Mouse (Mus musculus): ENCODE data around the gene Ndufaf2.

The Ndufaf2 gene

DNA sequence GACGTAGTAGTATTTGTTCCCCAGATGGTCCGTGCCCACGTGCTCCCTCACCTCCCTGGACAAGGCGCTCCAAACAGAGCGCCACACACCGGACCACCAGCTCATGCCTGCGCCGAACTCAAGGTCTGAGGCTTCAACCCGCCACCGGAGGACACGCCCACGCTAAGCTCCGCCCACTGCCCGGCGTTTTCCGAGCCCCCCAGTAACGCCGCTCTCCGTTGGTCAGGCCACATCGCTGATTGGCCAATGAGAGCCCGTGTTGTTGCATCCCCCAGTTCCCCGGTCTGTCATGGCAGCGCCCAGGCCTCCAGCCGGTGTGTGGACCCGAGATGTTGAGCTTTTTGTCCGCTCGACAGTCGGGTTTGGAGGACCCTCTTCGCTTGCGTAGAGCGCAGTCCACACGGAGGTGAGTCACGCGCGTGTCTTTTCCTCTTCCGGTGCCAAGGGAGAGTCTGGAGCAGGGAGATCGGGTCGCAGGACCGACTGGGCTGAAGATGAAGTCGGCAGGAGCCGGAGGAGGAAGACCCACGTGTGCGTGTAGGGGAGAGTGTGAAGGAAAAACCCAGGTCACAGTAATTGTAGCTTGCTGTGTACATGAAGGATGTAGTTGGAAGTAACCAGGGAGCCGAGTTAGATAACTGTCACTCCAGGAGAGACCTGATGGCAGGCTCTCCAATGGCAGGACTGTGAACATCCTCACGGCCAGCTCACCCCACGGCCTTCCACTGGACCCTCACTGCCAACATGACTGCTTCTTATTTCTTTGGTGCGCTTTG lies at the start of gene Ndufaf2, which contains the start of gene Ercc8:
Gene Ndufaf2, minus strand, starts transcription at position 159 of the 776 bp plus-strand sequence.
Gene Ercc8, plus strand, starts transcription at position 267 of the 776 bp plus-strand sequence.
- DNase-seq = peak; percentile 98

DNA sequence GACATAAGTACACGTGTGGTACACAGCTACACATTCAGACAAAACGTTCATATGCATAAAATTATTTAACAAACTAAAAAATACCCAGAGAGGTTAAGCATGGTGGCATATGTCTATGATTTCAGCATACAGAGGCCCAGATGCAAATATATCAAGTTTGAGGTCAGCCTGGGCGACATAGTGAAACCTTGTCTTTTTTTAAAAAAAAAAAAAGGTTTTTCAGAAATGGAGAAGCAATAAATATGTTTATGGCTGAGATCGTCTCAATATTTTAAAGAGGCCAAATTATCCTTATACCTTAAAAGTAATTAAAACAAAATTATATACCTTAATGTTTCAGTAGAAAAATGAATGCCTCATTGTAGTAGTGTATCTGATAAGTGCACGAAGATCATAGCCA lies 49.7 kb upstream of the Ndufaf2 start:
- no peak for DNase-seq

DNA sequence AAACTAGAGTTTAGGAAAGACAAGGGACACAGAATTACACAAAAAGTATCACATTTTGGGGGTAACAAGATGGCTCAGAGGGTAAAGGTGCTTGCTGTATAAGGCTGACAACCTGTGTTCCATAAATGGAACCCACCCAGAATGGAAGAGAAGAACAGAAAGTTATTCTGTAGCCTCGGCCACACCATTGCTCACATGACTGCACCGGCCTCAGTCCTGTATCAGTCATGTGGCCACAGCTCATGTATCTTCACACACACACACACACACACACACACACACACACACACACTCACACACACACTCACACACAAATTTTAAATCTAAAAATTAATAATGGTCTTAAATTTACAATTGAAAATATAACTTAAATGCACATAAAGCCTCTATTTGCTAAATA lies 49.0 kb upstream of the Ndufaf2 start:
- no peak for DNase-seq

DNA sequence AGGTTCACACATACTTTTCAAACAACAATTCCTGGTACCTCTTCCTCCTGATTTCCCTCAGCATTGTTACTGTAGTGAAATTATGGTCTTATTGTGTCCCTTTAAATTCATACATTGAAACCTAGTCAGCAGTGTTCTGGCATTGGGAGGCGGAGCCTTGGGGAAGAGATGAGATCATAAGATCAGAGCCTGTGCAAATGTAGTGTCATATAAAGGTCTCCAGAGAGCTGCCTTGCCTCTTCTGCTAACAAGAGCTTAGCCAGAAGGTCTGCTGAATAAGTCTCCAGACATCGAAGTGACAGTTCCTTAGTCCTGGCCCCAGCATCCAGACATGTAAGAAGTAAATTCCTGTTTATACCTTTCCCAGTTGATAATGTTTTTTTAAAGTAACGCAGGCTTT lies 46.4 kb upstream of the Ndufaf2 start:
- no peak for DNase-seq

DNA sequence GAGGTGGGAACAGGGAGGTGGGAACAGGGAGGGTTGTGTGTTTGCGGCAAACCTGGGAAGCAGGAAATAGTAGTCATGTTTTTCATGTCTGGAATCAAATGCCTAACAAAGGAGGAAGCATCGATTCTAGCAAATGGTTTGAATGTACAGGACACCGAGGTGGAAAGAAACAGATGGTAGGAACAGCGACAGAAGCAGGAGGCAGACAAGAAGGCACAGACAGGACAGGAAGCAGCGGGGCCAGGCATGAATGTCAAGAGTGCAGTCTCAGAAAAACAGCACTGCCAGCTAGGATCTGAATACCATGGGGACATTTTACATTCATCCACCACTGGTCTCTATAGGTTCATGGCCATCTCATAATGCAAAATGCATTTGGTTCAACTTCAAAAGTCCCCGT lies 37.1 kb upstream of the Ndufaf2 start:
- DNase-seq = no peak

DNA sequence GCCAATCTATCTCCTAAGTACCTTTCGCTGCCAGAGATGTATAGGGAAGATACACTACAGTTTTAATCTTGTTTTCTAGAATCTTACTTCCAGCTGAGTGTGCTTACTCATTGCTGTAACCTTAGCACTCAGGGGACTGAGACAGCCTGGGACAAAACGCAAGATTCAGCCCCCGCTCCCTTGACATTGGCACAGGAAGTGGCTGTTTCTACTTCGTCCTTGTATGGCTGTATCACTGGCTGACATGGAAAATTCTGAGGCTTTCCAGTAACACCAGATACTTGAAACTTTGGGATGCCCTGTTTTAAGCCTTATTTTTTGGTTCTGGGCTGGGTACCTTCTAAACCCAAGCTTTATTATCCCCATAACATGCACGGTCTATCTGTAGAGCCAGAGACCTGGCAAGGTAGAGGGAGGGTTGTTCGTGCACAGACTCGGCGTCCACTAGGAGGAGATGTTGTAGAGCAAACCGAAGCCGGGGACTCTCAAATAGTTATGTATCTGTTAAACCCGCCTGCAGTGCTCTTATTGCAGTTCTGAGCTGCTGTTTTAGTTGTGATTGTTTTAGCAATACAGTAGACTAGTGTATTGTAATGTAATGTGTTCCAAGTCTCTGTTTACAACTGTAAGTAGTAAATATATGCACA lies 32.8 kb upstream of the Ndufaf2 start:
- DNase-seq = peak; percentile 76 to 77

DNA sequence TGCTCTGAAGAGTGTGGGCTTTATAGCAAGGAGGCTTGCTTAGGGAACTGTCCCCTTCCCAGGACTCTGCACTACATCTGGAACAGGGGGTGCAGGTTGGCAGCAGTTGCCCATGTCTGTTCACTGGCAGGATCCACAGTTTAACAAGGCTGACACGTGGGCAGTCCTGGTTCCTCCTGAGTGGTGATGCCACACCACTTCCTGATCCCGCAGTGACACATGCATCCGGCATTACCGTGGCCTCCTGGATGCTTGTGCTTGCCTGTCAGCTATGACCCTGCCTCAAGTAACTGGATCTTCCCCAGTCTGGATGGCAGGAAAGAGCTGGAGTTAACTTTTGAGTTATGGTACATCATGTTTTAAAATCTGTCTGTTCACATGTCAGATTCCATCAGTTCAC lies 29.6 kb upstream of the Ndufaf2 start:
- DNase-seq = peak in 1 of 2 experiments; percentile 42

DNA sequence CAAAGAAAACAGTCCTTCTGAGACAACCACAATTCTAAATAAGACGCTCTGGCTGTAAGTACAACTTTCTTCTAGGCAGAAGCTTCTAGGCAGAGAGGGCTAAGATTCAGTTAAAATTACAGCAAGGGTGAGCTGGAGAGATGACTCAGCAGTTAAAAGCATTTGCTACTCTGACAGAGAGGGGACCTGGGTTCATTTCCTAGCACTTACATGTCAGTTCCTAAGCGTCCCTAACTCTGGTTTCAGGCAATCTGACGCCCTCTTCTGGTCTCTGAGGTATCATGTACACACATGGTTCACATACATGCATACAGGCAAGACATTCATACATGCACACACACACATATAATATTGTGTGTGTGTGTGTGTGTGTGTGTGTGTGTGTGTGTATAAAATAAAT lies 27.1 kb upstream of the Ndufaf2 start:
- DNase-seq = no peak

DNA sequence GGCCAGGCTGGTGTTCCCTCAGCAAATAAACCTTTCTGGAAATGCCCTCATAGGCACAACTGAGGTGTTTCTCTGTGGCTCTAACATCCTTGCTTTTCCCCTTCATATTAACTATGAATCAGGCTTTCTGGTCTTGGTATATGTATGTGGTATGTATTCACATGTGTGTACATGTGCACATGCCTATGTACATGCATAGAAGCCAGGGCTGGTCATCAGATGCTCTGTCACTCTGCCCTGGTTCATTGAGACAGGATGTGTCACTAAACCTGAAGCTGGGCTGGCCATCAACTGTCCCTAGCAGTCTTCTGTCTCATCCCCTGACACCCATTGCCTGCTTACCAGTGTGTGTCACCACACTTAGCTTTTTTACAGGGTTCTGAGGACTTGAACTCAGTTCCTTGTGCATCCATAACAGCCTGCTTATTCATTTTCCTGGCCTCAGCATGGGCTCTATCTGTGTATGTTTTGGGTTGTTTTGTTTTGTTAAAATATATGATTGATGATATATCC lies 26.4 kb upstream of the Ndufaf2 start:
- DNase-seq = no peak

DNA sequence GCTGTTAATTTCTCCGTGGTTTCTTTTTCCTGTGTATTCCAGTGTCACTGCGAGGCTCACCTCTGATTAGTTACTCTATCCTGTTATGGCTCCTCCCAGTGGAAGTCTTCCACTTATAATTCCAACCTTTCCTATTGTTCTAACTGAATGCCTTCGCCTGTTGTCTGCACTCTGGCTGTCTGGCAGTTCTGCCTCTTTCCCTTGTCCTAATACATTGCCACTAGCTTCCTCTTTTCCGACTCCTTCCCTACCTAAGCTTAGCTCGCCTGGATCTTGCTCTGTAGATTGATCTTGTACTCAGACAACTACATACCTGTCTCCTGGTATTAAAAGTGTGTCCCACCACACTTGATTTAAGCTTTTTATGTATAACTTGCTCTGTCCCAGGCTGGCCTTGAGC lies 22.4 kb upstream of the Ndufaf2 start:
- no peak for DNase-seq

DNA sequence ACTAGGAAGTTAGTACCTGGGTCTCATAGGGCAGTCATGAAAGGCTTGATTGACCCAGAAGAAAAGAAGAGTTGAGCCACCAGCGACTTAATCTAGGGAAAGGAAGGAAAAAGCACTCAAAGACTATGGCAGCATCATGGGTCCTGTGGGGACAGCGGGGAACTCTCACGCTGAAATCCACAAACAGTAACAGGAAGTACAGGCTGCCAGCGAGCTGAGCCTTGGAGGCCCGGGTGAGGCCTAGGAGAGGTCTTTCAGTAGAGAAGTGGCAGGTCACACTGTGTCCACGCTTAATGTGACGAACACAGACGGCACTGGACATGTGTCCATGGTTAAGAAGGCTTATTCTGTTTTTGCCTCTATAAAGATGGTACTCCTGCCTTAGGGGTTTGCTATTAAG lies 21.2 kb upstream of the Ndufaf2 start:
- DNase-seq = no peak

DNA sequence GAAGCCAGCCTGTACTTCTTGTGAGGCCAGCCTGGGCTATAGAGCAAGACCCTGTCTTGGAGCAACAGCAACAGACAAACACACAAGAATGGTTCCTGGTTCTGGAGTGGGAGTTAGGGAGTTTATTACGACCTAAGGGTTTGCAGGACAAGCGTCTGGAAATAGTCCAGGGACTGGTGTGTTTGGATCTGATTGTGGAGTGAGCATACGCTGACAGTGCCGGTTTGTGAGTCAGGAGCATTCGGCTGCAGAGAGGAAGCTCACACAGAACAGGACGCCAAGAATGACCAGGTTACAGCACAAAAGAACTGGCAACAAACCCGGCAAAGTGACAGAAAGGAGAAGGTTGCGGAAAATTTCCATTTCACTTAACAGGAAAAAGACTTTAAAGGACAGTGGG lies 12.1 kb upstream of the Ndufaf2 start:
- DNase-seq = no peak

DNA sequence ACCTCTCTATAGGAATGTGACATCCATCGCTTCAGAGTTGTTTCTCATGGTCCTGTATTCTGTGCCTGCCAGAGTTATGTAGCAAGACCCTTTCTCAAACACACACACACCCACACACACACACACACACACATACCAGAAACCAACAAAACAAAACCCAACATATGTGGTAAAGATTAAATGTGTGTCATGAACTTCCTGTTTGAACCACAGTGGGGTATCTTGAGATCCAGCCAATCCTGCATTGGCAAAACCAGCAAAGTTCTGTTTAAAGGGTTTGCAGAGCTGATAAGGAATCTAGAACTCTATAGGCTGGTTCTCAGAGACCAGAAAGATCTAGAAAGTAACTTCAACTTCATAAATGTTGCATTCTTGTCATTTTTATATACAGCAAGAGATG lies 11.6 kb upstream of the Ndufaf2 start:
- DNase-seq = no peak

DNA sequence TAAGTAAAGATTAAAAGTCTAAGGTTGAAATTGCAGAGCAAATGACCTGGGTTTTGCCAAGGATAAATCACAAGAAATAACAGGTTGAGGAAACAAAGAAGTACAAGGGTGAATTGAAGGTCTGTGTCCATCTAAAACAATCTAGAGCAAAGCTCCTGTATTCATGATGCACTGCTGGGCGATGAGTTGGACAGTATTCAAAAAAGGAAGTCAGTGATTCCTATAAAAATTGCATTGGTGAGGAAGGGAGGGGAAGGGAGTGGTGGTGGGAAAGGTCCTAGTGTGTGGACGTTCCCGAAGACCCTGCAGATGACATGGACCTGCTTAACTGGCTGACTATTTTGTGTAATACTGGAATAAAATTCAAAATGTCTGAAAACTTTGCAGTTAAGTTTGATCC lies 6.2 kb upstream of the Ndufaf2 start:
- no peak for DNase-seq

DNA sequence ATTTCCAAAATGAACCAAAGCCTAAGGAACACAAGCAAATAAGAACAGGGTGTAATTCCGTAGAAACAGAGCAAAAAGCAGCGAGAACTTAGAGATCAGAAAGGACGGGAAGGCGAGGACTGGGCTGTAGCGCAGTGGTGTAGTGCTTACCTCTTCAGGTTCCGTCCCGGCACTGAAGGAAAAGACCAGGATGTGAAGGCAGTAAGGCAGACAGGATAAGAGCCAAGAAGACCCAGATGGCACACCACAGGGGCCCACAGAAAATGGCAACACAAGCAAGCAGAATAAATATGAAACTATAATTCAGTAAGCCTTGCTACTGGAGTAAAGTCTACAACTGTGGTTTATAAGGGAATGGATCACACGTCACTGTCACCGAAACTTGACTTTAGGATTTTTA lies 5.5 kb upstream of the Ndufaf2 start:
- no peak for DNase-seq

DNA sequence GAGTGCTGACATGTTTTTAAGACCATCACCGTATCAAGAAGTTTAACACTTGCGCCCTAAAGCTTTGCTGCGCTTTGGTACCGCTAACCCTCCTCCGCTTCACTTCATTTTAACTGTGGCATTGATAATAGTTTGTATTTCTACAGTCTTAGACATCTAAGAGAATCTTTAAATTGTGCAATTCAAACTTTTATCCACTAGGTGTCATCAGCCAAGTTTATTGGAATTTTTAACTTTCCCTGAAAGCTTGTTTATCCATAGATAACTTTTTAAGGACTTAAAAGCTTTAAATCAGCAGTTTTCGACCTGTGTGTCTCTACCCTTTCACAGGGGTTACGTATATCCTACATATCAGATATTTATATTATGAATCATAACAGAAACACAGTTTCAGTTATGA lies 1.5 kb upstream of the Ndufaf2 start:
- no peak for DNase-seq

DNA sequence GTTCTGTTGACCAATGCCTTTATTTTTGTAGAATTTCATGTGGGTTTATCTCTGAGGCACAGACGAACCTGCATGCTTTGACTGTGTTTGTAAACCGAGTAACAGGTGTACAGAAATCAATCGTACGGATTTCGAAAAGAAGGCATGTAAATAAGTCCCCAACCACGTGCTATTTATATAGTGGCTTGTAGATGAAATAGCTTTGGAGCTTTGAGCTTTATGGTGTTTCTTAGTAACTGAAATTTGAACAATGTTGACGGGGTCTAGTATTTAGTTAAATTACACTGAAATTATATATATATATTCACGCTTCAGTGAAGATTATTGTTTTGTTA lies 785 bp upstream of the Ndufaf2 start:
- no peak for DNase-seq

DNA sequence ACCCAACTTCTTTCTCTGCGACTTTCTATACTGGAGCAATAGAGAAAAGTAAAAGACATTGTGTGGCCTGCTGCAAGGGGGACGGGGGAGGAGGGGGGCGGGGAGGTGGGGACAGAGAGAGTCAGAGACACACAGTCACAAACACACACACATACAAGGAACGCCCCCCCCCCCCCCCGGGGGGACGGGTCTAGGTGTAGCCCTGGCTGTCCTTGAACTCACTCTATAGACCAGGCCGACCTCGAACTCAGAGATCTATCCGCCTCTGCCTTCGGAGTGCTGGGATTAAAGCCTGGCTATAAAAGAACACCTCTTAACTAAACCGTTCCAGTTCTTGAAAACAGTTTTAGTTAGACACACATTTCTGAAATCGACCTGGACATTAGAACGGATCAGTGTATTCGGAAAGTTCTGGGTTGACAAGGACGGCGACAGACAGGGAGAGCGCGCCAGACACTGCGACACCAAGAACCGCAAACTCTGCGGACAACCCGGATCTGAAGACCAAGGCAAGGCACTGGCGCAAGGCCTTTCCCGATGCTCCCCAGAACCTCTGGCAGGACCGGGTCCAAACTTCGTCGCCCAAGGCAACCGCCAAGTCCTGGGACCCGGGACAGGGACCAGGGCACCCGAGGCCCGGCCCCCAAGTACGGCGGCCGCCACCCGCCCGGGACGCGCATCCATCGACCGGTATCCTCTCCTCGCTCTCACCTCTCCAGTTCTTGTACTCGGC lies 525 bp downstream of the Ndufaf2 start:
- DNase-seq = peak in 1 of 2 experiments; percentile 43

DNA sequence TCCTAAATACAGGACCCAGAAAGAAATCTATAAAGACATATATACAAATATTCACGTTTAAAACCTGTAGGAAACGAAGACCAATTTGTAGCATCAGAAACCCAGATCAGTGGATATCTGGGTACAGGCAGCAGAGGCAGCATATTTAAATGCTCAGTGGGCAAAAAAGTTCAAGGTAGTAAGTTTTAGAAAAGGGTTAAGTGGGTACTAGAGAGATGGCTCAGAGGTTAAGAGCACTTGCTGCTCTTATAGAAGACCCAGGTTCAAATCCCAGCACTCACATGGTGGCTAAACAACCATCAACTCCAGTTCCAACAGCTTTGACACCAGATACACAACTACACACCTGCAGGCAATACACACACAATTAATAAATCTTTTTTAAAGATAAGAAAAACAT lies 1.3 kb downstream of the Ndufaf2 start:
- no peak for DNase-seq

DNA sequence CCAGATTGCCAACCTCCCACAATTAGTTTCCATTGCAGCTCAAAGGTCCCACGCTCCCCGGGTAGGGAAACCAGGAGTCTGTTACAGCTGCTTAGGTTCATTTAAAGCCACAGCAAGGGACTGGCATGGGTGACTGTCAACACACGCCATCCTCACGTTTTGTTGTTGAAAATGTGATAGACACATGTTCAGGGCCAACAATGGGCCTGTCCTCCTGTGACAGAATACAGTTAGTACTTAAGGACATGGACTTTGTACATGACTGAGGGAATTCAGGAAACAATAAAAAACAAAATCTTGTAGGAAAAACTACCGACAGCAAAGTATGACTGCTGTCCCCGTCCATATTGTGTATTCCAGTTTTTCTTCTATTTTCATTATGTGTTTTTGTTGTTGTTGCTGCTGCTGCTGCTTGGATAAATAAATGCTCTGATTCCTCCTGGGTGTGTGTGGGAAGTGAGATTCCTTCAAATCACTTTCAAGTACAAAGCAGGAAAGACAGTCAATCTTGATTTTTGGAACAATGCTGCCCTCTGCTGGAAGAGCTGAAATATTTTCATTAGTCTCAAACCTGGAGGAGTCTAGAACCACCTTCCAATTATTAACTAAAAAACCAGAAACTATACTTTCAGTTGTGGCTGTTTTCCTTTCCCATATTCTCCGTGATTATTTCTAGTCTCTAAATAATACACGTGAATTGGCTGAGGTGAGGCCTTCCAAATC lies 5.6 kb downstream of the Ndufaf2 start:
- DNase-seq = peak in 1 of 2 experiments; percentile 25

DNA sequence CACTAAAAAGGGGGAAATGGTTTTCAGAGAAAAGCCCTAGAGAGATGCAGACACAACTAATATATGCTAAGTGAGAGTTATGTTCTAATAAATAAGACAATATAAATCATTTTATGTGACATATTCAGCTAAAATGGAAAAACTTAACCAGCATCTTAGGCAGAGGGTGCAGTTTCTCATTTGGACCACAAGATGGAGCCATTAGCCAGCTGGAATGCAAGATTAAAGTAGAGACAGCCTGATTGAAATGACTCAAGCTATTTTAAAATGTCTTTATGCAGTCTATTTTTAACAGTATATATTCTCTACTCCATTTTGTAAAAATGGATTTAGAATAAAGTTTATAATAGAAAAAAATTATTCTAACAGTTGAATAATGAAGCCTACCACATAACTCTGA lies 6.6 kb downstream of the Ndufaf2 start:
- DNase-seq = peak in 1 of 2 experiments; percentile 18

DNA sequence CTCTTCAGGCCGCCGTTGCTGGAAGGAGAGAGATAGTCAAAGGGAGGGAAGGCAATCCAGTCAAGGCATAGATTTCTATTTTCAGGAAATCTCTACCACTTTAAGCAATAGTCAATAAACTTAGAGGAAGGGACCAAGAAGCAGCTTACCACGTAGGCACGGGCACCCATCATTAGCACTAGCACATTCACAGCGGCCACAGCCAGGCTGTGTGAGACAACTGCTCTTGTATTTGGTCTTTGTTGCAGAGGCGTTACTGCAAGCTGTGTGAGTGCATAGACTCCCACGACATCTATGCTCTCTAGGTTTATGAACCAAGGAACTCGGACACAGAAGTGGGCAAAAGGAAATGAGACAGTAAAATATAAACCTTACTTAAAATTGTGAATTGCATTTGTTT lies 14.3 kb downstream of the Ndufaf2 start:
- no peak for DNase-seq

DNA sequence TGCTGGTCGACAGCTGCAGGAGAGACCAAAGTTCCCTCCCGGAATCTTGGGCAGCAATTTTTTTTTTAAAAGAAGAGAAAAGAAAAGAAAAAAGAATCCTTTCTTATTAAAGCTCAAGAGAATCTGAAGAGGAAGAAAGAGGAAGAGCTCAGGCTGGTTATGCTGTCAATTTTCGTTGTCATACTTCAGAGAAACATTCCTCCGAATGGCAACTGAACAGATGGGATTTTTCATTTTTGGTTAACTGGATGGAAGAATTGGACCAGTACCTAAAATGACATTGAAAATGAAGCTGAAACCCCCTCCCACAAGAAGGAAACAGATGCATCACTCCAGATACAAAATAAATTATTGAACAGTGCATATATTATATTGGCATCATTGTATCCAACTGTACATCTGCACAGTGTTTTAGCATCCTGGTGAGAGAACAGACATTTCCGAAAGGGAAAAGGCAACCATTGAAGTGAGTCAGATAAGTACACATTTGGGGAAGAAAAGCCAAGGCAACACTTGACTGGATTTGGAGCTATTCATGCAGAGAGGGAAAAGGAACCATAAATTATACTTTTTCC lies 19.9 kb downstream of the Ndufaf2 start:
- no peak for DNase-seq

Measured in kidney, postnatal 25 days (tissue).